Mouse (Mus musculus) embryonic facial prominence, embryonic 13.5 days (tissue): ENCODE measurements around the gene B4galnt1. TPM values are rescaled to one million over a fixed set of nuclear protein-coding genes. Genes with fewer than 3 reads are reported as not detected.

Source experiments
- ATAC-seq: fragments of 200-750 bp; cut with Nextera tagmentation; 2 replicates; pipeline ENCODE4 v1.8.0; 2017; ENCODE audit warnings: low read depth; ENCODE audit not compliant: insufficient number of reproducible peaks, insufficient read depth, low FRiP score, low TSS enrichment
- H3K27ac ChIP-seq: fragments of 300-500 bp; sonication (generic); 2 replicates; pipeline ENCODE4 v1.5.1; 2015; ENCODE audit warnings: moderate library complexity, mild to moderate bottlenecking, inconsistent platforms
- H3K27me3 ChIP-seq: fragments of 300-500 bp; sonication (generic); 2 replicates; pipeline ENCODE4 v1.6.1; 2015; ENCODE audit warnings: mild to moderate bottlenecking, inconsistent platforms
- H3K36me3 ChIP-seq: fragments of 300-500 bp; sonication (generic); 2 replicates; pipeline ENCODE4 v1.6.1; 2015; ENCODE audit warnings: mild to moderate bottlenecking, inconsistent platforms
- H3K4me1 ChIP-seq: fragments of 300-500 bp; sonication (generic); 2 replicates; pipeline ENCODE4 v1.6.1; 2015; ENCODE audit warnings: inconsistent platforms
- H3K4me2 ChIP-seq: fragments of 300-500 bp; sonication (generic); 2 replicates; pipeline ENCODE4 v1.6.1; 2015; ENCODE audit warnings: moderate library complexity, mild to moderate bottlenecking, inconsistent platforms
- H3K4me3 ChIP-seq: fragments of 300-500 bp; sonication (generic); 2 replicates; pipeline ENCODE4 v1.5.1; 2015; ENCODE audit warnings: mild to moderate bottlenecking, inconsistent platforms
- H3K9ac ChIP-seq: fragments of 300-500 bp; sonication (generic); 2 replicates; pipeline ENCODE4 v1.6.1; 2015; ENCODE audit warnings: mild to moderate bottlenecking, inconsistent platforms
- H3K9me3 ChIP-seq: fragments of 300-500 bp; sonication (generic); 2 replicates; pipeline ENCODE4 v1.6.1; 2016; ENCODE audit warnings: inconsistent platforms
- WGBS: fragments of 180-500 bp; shearing (Covaris S2); methylation state at CpG from one replicate; pipeline ENCODE4 v1.1.7; 2015; ENCODE audit warnings: mixed read lengths; 5-methylcytosine and 5-hydroxymethylcytosine counted together
- polyA plus RNA-seq: library from polyadenylated mRNA; unstranded; fragments of >200 nt; fragmentation: Nextera tagmentation; extraction: Ambion mirVana; gene quantifications from 2 replicates; pipeline ENCODE4 v1.2.1, GENCODE M21; 2015

Gene B4galnt1
- polyA plus RNA-seq, 1 experiment from 2014 or later, result 8.9 TPM

GRCm38 (mm10) chr10:127171631-127172200 lies 6.7 kb downstream of the B4galnt1 start:
- Histone ChIP-seq H3K4me3 (no peak overlapping the region), H3K27me3 (peaks cover 63% of the 10 kb centered on the region)
- no peak for ATAC-seq

GRCm38 (mm10) chr10:127173148-127174065 lies 8.4 kb downstream of the B4galnt1 start:
- Histone ChIP-seq H3K27me3 (peaks cover 65% of the 10 kb centered on the region), H3K4me3 (no peak overlapping the region), H3K27ac (no peak overlapping the region), H3K4me2 (no peak overlapping the region), H3K36me3 (no peaks in the 10 kb centered on the region), H3K4me1 (peaks cover 30% of the 10 kb centered on the region), H3K9me3 (no peaks in the 10 kb centered on the region), H3K9ac (no peak overlapping the region)
- WGBS, result 83% methylated on average over 16 of the region's 16 CpGs
- no peak for ATAC-seq

More at GRCm38 (mm10) chr10:127171631-127172200, 6.7 kb downstream of the B4galnt1 start:
- Histone ChIP-seq H3K4me2 (no peak overlapping the region), H3K9me3 (no peaks in the 10 kb centered on the region), H3K4me1 (peaks cover 25% of the 10 kb centered on the region), H3K27ac (no peak overlapping the region), H3K36me3 (no peaks in the 10 kb centered on the region), H3K9ac (no peak overlapping the region)
- 86% methylated on average over 15 of the region's 15 CpGs for WGBS

GRCm38 (mm10) chr10:127174170-127174569 lies 9.1 kb downstream of the B4galnt1 start:
- Histone ChIP-seq H3K9me3 (no peaks in the 10 kb centered on the region), H3K36me3 (no peaks in the 10 kb centered on the region), H3K9ac (no peak overlapping the region), H3K27me3 (peaks cover 65% of the 10 kb centered on the region), H3K4me1 (peaks cover 35% of the 10 kb centered on the region), H3K4me2 (no peak overlapping the region), H3K4me3 (no peak overlapping the region), H3K27ac (no peak overlapping the region)
- no peak for ATAC-seq
- 87% methylated on average over 7 of the region's 7 CpGs for WGBS

GRCm38 (mm10) chr10:127176228-127176627 lies 11.2 kb downstream of the B4galnt1 start:
- H3K4me2 ChIP-seq, result 0 out of 2 replicates have a peak overlapping the region, but pooled peaks have one; percentile 37
- H3K4me3 ChIP-seq, result no peak overlapping the region
- H3K9me3 ChIP-seq, result no peaks in the 10 kb centered on the region
- no peak for ATAC-seq
- H3K27me3 ChIP-seq, result peaks cover 65% of the 10 kb centered on the region
- no peak overlapping the region for H3K9ac ChIP-seq
- no peaks in the 10 kb centered on the region for H3K36me3 ChIP-seq
- 29% methylated on average over 3 of the region's 3 CpGs for WGBS
- H3K27ac ChIP-seq, result no peak overlapping the region
- H3K4me1 ChIP-seq, result peaks cover 33% of the 10 kb centered on the region

GRCm38 (mm10) chr10:127176756-127177155 lies 11.7 kb downstream of the B4galnt1 start:
- H3K4me2 ChIP-seq, result peak overlapping the region; percentile 37; the same call in 1 of the 2 replicates
- 9% methylated on average over 7 of the region's 7 CpGs for WGBS
- no peak for ATAC-seq

GRCm38 (mm10) chr10:127177235-127177634 lies 12.2 kb downstream of the B4galnt1 start:
- H3K27me3 ChIP-seq, result peaks cover 65% of the 10 kb centered on the region
- peaks cover 33% of the 10 kb centered on the region for H3K4me1 ChIP-seq
- no peak overlapping the region for H3K9ac ChIP-seq
- no peaks in the 10 kb centered on the region for H3K9me3 ChIP-seq
- H3K4me2 ChIP-seq, result peak overlapping the region; percentile 63
- WGBS, result 17% methylated on average over 9 of the region's 9 CpGs
- H3K27ac ChIP-seq, result no peak overlapping the region
- peak overlapping the region; percentile 37 for H3K4me3 ChIP-seq
- H3K36me3 ChIP-seq, result peaks cover 3% of the 10 kb centered on the region
- ATAC-seq, result no peak

More at GRCm38 (mm10) chr10:127176756-127177155, 11.7 kb downstream of the B4galnt1 start:
- no peaks in the 10 kb centered on the region for H3K36me3 ChIP-seq
- 0 out of 2 replicates have a peak overlapping the region, but pooled peaks have one; percentile 36 for H3K9ac ChIP-seq
- no peaks in the 10 kb centered on the region for H3K9me3 ChIP-seq
- peaks cover 65% of the 10 kb centered on the region for H3K27me3 ChIP-seq
- peak overlapping the region; percentile 37; the same call in 1 of the 2 replicates for H3K4me3 ChIP-seq
- no peak overlapping the region for H3K27ac ChIP-seq
- peaks cover 33% of the 10 kb centered on the region for H3K4me1 ChIP-seq

- no peak; the same call in 1 of the 2 replicates for ATAC-seq
Observed at GRCm38 (mm10) chr10:127177719-127178118, 12.7 kb downstream of the B4galnt1 start.

GRCm38 (mm10) chr10:127178286-127179027 lies 13.4 kb downstream of the B4galnt1 start:
- Histone ChIP-seq H3K36me3 (peaks cover 15% of the 10 kb centered on the region), H3K4me3 (peak overlapping the region; percentile 37), H3K4me1 (peaks cover 35% of the 10 kb centered on the region), H3K4me2 (peak overlapping the region; percentile 63), H3K27ac (no peak overlapping the region), H3K9ac (peak overlapping the region; percentile 49; the same call in 1 of the 2 replicates), H3K9me3 (no peaks in the 10 kb centered on the region), H3K27me3 (peaks cover 68% of the 10 kb centered on the region)
- ATAC-seq, result no peak
- 4% methylated on average over 41 of the region's 41 CpGs for WGBS

More at GRCm38 (mm10) chr10:127177719-127178118, 12.7 kb downstream of the B4galnt1 start:
- WGBS, result 2% methylated on average over 23 of the region's 23 CpGs
- peaks cover 33% of the 10 kb centered on the region for H3K4me1 ChIP-seq
- peaks cover 68% of the 10 kb centered on the region for H3K27me3 ChIP-seq
- H3K4me2 ChIP-seq, result peak overlapping the region; percentile 63
- H3K27ac ChIP-seq, result no peak overlapping the region
- H3K36me3 ChIP-seq, result peaks cover 7% of the 10 kb centered on the region
- H3K9ac ChIP-seq, result peak overlapping the region; percentile 49; the same call in 1 of the 2 replicates
- peak overlapping the region; percentile 37 for H3K4me3 ChIP-seq
- H3K9me3 ChIP-seq, result no peaks in the 10 kb centered on the region

GRCm38 (mm10) chr10:127179871-127180694 lies 15.1 kb downstream of the B4galnt1 start, which contains the start of gene Slc26a10:
Slc26a10 (minus strand) TSS chr10:127180645.
- no peak within 1 kb of the TSS for H3K27ac ChIP-seq
- H3K4me1 ChIP-seq, result peaks cover 51% of the 10 kb centered on the region
- H3K4me2 ChIP-seq, result peak within 1 kb of the TSS; percentile 58
- H3K4me3 ChIP-seq, result peak within 1 kb of the TSS; percentile 33
- WGBS, result 2% methylated on average over 34 of the region's 34 CpGs
- H3K27me3 ChIP-seq, result peaks cover 68% of the 10 kb centered on the region
- peaks cover 31% of the 10 kb centered on the region for H3K36me3 ChIP-seq
- H3K9ac ChIP-seq, result peak within 1 kb of the TSS; percentile 61
- no peak for ATAC-seq
- no peaks in the 10 kb centered on the region for H3K9me3 ChIP-seq

- WGBS, result 20% methylated on average over 3 of the region's 3 CpGs
- Histone ChIP-seq H3K4me3 (peak overlapping the region; percentile 33), H3K36me3 (peaks cover 37% of the 10 kb centered on the region), H3K9ac (no peak overlapping the region), H3K4me1 (peaks cover 51% of the 10 kb centered on the region), H3K27ac (no peak overlapping the region), H3K4me2 (peak overlapping the region; percentile 58), H3K9me3 (no peaks in the 10 kb centered on the region), H3K27me3 (peaks cover 68% of the 10 kb centered on the region)
- ATAC-seq, result no peak
Observed at GRCm38 (mm10) chr10:127180695-127181047, 15.6 kb downstream of the B4galnt1 start.
